Mouse (Mus musculus) stomach, postnatal 0 days (tissue): ENCODE measurements around the gene Csk.

Experiments used
- CTCF ChIP-seq: IDR thresholded peaks from 2 replicates; pipeline ENCODE4 v1.5.1; 2016; ENCODE audit warnings: antibody characterized with exemption, low read depth, mild to moderate bottlenecking, moderate library complexity
- EP300 ChIP-seq: optimal IDR thresholded peaks from 2 replicates; pipeline ENCODE3; 2016; ENCODE audit warnings: antibody characterized with exemption

DNA sequence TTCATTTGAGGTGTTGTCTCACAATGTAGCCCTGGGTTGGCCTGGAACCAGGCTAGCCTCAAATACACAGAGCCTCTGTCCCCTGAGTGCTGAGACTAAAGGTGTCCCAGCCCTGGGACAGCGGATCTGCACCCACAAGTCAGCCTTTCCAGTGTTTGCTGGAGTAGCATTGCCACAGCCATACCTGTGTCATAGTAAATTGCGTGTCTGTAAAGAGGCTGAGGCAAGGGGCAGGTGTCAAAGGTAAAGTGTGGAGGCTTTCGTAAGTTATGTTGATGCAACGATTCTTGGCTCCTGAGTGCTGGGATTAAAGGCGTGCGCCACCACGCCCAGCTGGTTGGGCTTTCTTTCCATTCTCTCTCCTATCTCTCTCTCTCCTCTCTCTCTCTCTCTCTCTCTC is 11.2 kb upstream of the Csk start:
- no peak for TF ChIP-seq CTCF
- no peak for TF ChIP-seq EP300
